Mouse (Mus musculus) C2C12 (cell line): Measurements from ENCODE around the gene Nup205. TPM values are rescaled to one million over a fixed set of nuclear protein-coding genes. Genes with fewer than 3 reads are reported as not detected.
A peak's percentile ranks its signal among the peaks of the same experiment; 100 is the strongest.
"Not testable (repeated sequence)": the region's sequence is repeated elsewhere in the genome, so short reads cannot be mapped to it uniquely, and the experiment has no call there.

ENCODE experiments used
- H3K27me3 ChIP-seq: one replicate; pipeline ENCODE4 v1.6.1; 2011; ENCODE audit not compliant: control insufficient read depth, insufficient read depth, insufficient read length
- H3K36me3 ChIP-seq: one replicate; pipeline ENCODE4 v1.6.1; 2011; ENCODE audit not compliant: control insufficient read depth, insufficient read depth
- H3K4me3 ChIP-seq: one replicate; pipeline ENCODE4 v1.5.1; 2011; ENCODE audit warnings: mild to moderate bottlenecking, control low read depth; ENCODE audit not compliant: poor library complexity, insufficient read depth, severe bottlenecking
- H3K79me2 ChIP-seq: one replicate; pipeline ENCODE4 v1.6.1; 2011; ENCODE audit not compliant: control insufficient read depth, insufficient read depth
- H3K79me3 ChIP-seq: one replicate; pipeline ENCODE4 v1.6.1; 2011; ENCODE audit warnings: low read depth, control low read depth
- H3ac ChIP-seq: one replicate; pipeline ENCODE3; 2011; ENCODE audit warnings: low read depth; ENCODE audit not compliant: control insufficient read depth, insufficient read length
- CEBPB ChIP-seq: IDR thresholded peaks from one replicate; pipeline ENCODE4 v1.6.1; 2011; ENCODE audit warnings: low read depth, mild to moderate bottlenecking, control low read depth, moderate library complexity
- CTCF ChIP-seq: IDR thresholded peaks from one replicate; pipeline ENCODE4 v1.5.1; 2011; ENCODE audit not compliant: control insufficient read depth, insufficient read depth, insufficient read length
- FOSL1 ChIP-seq: IDR thresholded peaks from one replicate; pipeline ENCODE4 v1.8.0; 2011; ENCODE audit warnings: mild to moderate bottlenecking, low read length; ENCODE audit not compliant: poor library complexity, insufficient read depth, severe bottlenecking
- MAX ChIP-seq: IDR thresholded peaks from one replicate; pipeline ENCODE4 v1.6.1; 2011; ENCODE audit warnings: mild to moderate bottlenecking, control low read depth
- MYOD1 ChIP-seq: IDR thresholded peaks from one replicate; pipeline ENCODE4 v1.6.1; 2011; ENCODE audit warnings: low read depth; ENCODE audit not compliant: control insufficient read depth, insufficient read length
- MYOG ChIP-seq: IDR thresholded peaks from one replicate; pipeline ENCODE4 v1.6.1; 2011; ENCODE audit not compliant: control insufficient read depth, insufficient read length; ENCODE audit errors: extremely low read depth
- USF1 ChIP-seq: IDR thresholded peaks from one replicate; pipeline ENCODE4 v1.6.1; 2011; ENCODE audit warnings: low read depth, mild to moderate bottlenecking, control low read depth, moderate library complexity
- polyA plus RNA-seq: library from polyadenylated mRNA; unstranded; fragments of >200 nt; fragmentation: generic; extraction: Trizol; gene quantifications from one replicate; pipeline ENCODE4 v1.2.1, GENCODE M21; 2012; ENCODE audit warnings: missing spikeins

The Nup205 gene
- polyA plus RNA-seq, 1 experiment = 40.8 TPM

DNA sequence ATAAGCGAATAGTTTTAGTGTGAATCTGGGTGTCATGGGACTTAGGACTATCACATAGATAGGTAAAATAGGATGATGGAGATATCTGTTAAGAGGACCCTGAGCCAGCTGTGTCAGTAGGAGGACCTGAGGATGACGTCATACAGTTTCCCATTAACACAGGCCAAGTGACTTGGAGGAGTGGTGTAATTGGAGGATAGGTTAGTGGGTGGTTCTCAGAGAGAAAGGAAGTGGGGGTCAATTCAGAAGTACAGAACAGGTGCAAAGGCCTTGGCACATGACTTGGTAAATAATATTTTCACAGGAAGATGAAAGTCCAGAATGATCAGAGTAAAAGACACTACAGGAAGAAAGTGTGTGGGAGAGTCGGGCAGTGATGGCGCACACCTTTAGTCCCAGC is 4.0 kb upstream of the Nup205 start:
- Histone ChIP-seq H3K79me3 (peaks cover 5% of the 10 kb centered on the region), H3K36me3 (no peaks in the 10 kb centered on the region), H3K4me3 (no peak overlapping the region), H3K27me3 (no peaks in the 10 kb centered on the region), H3ac (no peak overlapping the region), H3K79me2 (peaks cover 12% of the 10 kb centered on the region)
- TF ChIP-seq CEBPB = no peak
- TF ChIP-seq USF1 = no peak
- TF ChIP-seq CTCF = no peak
- no peak for TF ChIP-seq MAX
- TF ChIP-seq MYOG = no peak
- no peak for TF ChIP-seq FOSL1
- TF ChIP-seq MYOD1 = no peak

GRCm38 (mm10) chr6:35177650-35178272 is 540 bp downstream of the Nup205 start:
- peaks cover 4% of the 10 kb centered on the region for H3K36me3 ChIP-seq
- H3K79me2 ChIP-seq = peaks cover 58% of the 10 kb centered on the region
- peak; percentile 85 for TF ChIP-seq MAX
- TF ChIP-seq USF1 = no peak
- H3K4me3 ChIP-seq = peak overlapping the region; percentile 76
- H3K27me3 ChIP-seq = no peaks in the 10 kb centered on the region
- peak overlapping the region; percentile 72 for H3ac ChIP-seq
- H3K79me3 ChIP-seq = peaks cover 50% of the 10 kb centered on the region

- Histone ChIP-seq H3K79me3 (peaks cover 66% of the 10 kb centered on the region), H3K79me2 (peaks cover 73% of the 10 kb centered on the region), H3K36me3 (peaks cover 16% of the 10 kb centered on the region)
- H3ac ChIP-seq, H3K27me3 ChIP-seq, H3K4me3 ChIP-seq: not testable (repeated sequence)
Observed at GRCm38 (mm10) chr6:35179299-35179698, 2.1 kb downstream of the Nup205 start.

DNA sequence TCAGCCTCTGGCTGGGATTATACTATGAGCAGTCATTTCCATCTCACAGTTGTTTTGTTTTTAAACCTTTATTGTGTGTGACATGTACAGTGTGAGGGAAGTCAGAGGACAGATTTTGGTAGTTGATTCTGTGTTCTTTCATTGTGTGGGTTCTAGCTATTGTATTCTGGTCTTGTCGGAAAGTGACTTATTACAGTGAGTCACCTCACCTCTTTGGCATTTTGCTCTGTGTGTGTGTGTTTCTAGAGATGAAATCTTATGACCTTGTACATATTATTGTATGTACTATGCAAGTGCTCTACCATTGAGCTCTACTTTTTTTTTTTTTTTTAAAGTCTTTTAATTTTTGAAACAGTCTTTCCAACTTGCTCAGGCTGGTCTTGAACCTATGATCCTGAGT is 7.6 kb downstream of the Nup205 start:
- Histone ChIP-seq H3ac (no peak overlapping the region), H3K79me2 (peaks cover 62% of the 10 kb centered on the region), H3K36me3 (peaks cover 65% of the 10 kb centered on the region), H3K79me3 (peaks cover 60% of the 10 kb centered on the region), H3K27me3 (no peaks in the 10 kb centered on the region), H3K4me3 (no peak overlapping the region)
- TF ChIP-seq MAX (no peak), USF1 (no peak), MYOD1 (no peak)

DNA sequence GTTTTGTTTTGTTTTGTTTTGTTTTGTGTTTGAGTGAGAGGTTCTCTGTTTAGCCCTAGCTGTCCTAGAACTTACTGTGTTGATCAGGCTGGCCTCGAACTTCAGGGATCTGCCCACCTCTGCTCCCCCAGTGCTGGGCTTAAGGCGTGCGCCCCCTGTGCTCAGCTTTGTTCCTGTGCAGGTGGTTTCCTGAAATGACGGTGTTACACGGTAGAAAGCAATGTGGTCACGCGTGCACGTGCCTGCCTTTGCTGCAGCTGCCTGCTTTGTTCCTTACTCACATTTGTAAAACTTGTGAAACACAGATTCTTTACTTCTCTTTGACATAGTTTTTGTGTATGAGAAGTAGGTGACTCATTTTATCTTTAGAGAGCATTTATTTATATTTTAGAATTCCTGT is 14.0 kb downstream of the Nup205 start:
- TF ChIP-seq CTCF (no peak), MYOG (no peak), FOSL1 (no peak), USF1 (no peak), CEBPB (no peak), MAX (no peak), MYOD1 (no peak)
- no peaks in the 10 kb centered on the region for H3K27me3 ChIP-seq
- H3K4me3 ChIP-seq = no peak overlapping the region
- H3K36me3 ChIP-seq = peaks cover 97% of the 10 kb centered on the region
- H3ac ChIP-seq = no peak overlapping the region
- peaks cover 9% of the 10 kb centered on the region for H3K79me3 ChIP-seq
- H3K79me2 ChIP-seq = peaks cover 3% of the 10 kb centered on the region

DNA sequence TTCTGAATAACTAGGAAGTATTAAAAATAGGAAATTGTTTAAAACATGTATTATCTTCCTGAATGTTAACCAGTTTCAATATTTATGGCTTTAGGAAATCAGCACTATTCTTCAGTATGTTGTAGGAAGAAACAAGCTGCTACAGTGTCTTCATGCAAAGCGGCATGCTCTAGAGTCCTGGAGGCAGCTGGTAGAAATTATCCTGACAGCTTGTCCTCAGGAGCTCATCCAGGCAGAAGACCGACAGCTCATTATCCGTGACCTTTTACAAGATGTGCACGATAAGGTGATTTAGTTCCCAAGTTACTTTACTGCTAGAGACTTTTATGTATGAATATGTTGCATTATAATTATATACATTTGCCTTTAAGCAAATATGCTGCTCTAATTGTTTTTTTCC is 48.5 kb downstream of the Nup205 start:
- Histone ChIP-seq H3K27me3 (no peaks in the 10 kb centered on the region), H3K36me3 (peaks cover 97% of the 10 kb centered on the region), H3K79me3 (no peaks in the 10 kb centered on the region), H3ac (no peak overlapping the region), H3K79me2 (no peaks in the 10 kb centered on the region), H3K4me3 (no peak overlapping the region)
- TF ChIP-seq MAX = no peak
- TF ChIP-seq MYOG = no peak
- TF ChIP-seq CTCF = no peak
- no peak for TF ChIP-seq FOSL1
- TF ChIP-seq USF1 = no peak
- TF ChIP-seq MYOD1 = no peak
- no peak for TF ChIP-seq CEBPB
